Mouse (Mus musculus): Measurements from ENCODE around the gene 1810062G17Rik.

The 1810062G17Rik gene

DNA sequence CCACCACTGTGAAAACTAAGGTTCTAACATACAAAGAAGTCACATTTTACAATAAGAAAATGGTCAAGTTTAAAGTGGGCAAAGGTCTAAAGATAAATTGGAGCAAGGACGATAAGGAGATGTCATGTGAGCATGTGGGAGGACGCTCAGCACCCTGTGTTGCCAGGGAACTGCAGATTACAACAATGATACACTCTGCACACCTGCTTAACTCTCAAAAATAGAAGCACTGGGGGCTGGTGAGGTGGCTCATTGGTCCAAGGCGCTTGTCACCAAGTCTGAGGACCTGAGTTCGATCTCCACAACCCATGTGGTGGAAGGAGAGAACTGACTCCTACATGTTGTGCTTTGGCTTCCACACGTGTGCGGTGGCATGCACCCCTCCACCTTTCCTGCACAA lies 35.8 kb downstream of the 1810062G17Rik start:
- no peak for DNase-seq

DNA sequence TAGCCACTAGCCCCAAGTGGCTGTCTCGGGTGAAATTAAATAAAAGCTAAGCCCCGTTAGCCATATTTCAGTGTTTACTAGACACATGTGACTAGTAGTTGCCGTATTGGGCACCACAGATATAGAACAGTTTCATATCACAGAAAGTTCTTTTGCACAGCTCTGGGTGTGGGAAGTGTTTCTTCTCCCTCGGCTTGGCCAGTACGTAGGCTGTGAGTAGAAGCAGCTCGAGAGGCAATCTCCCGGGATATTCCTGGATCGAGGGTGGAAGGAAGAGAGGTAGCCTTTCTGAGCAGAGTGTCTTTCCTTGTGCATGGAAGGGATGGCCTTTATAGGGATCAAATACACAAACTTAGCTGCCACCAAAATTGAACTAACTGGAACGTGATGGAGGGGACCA lies 40.5 kb downstream of the 1810062G17Rik start:
- DNase-seq: no peak

DNA sequence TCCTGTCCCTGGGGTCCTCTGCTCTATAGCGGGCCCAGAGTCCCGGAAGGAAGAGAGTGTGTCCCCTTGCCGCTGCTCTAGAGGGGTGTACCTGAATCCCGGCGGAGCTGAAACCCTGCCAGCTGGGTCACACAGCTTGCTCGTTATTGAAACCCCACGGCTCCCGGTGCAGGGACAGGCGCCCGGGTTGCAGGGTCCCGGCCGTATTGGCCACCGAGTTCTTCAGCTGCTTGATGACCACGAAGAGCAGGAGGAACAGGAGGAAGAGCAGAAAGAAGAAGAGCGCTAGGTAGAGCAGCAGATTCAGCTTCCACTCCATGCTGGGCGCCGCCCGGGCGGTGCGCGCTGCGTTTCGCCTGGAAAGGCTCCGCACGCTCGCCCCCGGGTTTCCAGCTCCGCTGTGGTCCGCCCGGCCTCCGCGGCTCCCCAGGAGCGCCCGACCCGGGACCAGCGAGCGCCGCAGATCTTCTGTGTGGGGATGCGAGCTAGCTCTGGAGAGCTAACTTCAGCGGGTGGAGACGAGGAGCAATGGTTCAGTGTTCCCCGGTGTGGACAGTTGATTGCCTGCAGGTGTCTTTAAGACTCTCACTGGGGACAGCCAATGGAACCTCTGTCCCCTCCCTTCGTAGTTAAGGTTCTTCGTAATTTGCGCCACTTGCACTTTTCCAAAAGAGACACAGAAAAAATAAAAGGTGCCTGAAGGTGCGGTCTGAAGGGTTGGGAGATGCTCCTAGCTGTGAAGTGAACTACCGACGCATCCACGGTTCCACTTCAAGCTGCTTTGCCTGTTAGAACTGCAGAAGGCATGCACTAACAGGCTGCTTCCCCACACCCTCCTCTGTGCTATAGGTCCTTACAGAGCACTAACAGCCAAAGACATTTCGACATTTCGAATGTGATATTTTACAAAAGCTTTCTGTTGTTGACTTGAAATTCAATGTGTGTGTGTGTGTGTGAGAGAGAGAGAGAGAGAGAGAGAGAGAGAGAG lies 45.6 kb downstream of the 1810062G17Rik start, which contains the start of gene Gm11549:
Gene Gm11549, minus strand, starts transcription at position 741 of the 988 bp plus-strand sequence.
- DNase-seq: peak; percentile 37

DNA sequence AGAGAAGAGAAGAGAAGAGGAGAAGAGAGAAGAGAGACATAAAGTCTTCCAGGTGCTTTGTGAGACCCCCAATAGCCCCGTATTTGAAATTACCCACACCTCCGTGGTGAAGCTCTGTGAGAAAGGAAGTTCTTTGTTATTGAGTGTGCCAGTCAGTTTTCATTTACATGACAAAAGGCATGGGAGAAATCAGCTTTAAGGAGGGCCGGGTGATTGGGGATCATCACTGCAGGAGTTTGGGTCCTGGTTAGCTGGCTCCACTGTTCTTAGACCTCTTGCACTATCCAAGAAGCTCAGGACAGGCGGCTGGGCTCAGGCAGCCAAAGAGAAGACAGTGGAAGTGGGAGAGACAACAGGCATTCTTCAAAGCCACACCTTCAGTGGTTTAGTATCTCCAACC lies 46.4 kb downstream of the 1810062G17Rik start:
- no peak for DNase-seq

DNA sequence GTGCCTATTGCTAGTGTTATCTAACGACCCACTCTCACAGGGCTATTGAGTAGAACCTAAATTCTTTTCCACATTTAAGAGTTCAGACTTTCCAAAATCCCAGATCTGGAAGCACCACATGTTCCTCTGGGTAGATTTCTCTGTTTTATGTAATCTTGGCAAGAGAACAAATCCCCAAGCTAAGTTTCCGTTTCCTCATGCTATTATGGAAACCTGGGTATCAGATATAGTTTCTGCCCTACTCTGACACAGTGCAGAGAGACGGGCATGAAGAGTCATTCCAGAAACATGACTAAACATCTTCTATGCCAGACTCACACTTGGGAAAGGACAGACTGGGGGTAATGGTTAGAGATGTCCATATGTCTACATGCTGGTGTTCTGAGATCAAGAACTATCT lies 48.7 kb downstream of the 1810062G17Rik start:
- no peak for DNase-seq

DNA sequence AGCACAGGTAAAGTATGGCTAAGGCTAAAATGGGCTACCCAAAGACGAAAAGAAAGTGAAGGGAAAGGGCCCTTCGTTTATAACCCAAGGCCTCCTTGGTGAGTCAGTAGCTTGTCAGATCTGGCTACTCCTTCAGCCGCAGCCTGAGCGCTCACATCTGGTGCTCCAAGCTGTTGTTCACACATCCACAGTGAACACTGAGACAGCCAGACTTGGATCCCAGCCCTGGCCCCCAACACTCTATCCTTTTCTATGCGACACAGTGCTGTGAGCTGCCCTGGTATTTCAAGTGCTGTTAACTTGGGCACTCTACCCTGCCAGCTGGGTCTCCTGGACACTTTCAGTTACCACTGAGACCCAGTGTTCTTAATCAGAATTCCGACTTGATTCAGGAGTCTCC lies 54.6 kb downstream of the 1810062G17Rik start:
- peak; percentile 49 for DNase-seq

DNA sequence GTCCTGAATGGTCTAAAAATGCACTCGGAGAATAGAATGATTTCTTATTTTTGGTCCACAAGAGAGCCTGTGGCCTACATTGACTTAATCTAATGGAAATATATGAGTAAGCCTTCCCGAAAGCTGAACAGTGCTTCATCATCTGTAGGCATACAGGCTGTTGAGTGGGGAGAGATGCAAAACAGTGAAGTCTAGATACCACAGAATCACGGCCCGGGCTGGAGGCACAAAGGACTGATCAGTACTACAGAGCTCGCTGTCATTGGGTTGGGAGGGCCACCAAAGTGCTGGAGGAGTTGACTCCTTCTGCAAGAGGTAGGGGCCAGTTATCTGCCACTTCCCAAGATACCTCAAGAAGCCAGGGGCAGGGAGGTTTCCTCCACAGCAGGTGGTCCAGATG lies 55.0 kb downstream of the 1810062G17Rik start:
- no peak for DNase-seq

DNA sequence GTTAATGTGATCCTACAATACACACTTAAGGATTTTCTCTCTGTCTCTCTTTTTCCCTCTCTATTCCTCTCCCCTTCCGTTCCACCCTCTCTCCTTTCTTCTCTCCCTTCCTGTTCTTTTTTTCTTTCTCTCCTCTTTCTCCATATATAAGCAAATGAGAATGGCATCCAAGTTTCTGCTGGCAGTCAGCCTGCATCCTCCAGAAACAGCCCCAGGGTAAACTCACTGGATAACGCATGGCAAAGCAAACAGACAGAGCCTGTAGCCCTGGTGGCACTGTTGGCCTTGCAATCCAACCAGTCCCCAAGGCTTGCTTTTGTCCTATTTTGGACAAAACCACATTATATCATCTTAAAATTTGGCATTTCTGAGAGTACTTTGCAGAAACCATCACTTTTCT lies 55.5 kb downstream of the 1810062G17Rik start:
- peak; percentile 40 for DNase-seq
